ENCODE assay signal across 8 mouse cellular contexts in genomic region chr11:6390376-6391053, GRCm38 (mm10). TPM values are rescaled to one million over a fixed set of nuclear protein-coding genes. Genes with fewer than 3 reads are reported as not detected.
DNase-seq lines count a peak whose midpoint lies in the region; ATAC-seq lines count a peak whose summit lies in the region.

No protein-coding gene starts in this region.

- no peak for DNase-seq in kidney, postnatal 4 days
- DNase-seq in embryonic facial prominence, embryonic 10.5 days (ENCODE audit: low spot score) = no peak
- DNase-seq in MN1 (ENCODE audit: low spot score) = no peak
- DNase-seq in layer of hippocampus, adult 9-11 months = no peak
- no peak for DNase-seq in retina, postnatal 1 day

- H3K27me3 ChIP-seq in kidney, embryonic 15.5 days = no peaks in the 10 kb centered on the region
- H3K27me3 ChIP-seq in embryonic facial prominence, embryonic 10.5 days (replicated peaks; ENCODE audit: low read depth, poor library complexity, severe bottlenecking) = no peaks in the 10 kb centered on the region
- no peaks in the 10 kb centered on the region for H3K27me3 ChIP-seq in hindbrain, embryonic 15.5 days
- no peaks in the 10 kb centered on the region for H3K27me3 ChIP-seq in midbrain, embryonic 15.5 days (replicated peaks)

- H3K4me2 ChIP-seq in kidney, embryonic 15.5 days = peak overlapping the region; percentile 80
- H3K4me2 ChIP-seq in hindbrain, embryonic 15.5 days = peak overlapping the region; percentile 60
- H3K4me2 ChIP-seq in midbrain, embryonic 15.5 days = peak overlapping the region; percentile 57

- H3K9me3 ChIP-seq in kidney, embryonic 15.5 days (replicated peaks) = no peaks in the 10 kb centered on the region
- no peaks in the 10 kb centered on the region for H3K9me3 ChIP-seq in embryonic facial prominence, embryonic 10.5 days
- H3K9me3 ChIP-seq in hindbrain, embryonic 15.5 days = no peaks in the 10 kb centered on the region
- no peaks in the 10 kb centered on the region for H3K9me3 ChIP-seq in midbrain, embryonic 15.5 days

- peak overlapping the region; percentile 83 for H3K4me3 ChIP-seq in kidney, embryonic 15.5 days (replicated peaks)
- peak overlapping the region; percentile 92 for H3K4me3 ChIP-seq in embryonic facial prominence, embryonic 10.5 days
- peak overlapping the region; percentile 67 for H3K4me3 ChIP-seq in hindbrain, embryonic 15.5 days
- H3K4me3 ChIP-seq in midbrain, embryonic 15.5 days = peak overlapping the region; percentile 99

- H3K4me1 ChIP-seq in kidney, embryonic 15.5 days = peaks cover 25% of the 10 kb centered on the region
- H3K4me1 ChIP-seq in embryonic facial prominence, embryonic 10.5 days = peaks cover 28% of the 10 kb centered on the region
- peaks cover 34% of the 10 kb centered on the region for H3K4me1 ChIP-seq in hindbrain, embryonic 15.5 days (replicated peaks)
- peaks cover 33% of the 10 kb centered on the region for H3K4me1 ChIP-seq in midbrain, embryonic 15.5 days

- H3K27ac ChIP-seq in kidney, embryonic 15.5 days = no peak overlapping the region
- H3K27ac ChIP-seq in embryonic facial prominence, embryonic 10.5 days (replicated peaks) = no peak overlapping the region
- H3K27ac ChIP-seq in hindbrain, embryonic 15.5 days (replicated peaks) = no peak overlapping the region
- H3K27ac ChIP-seq in midbrain, embryonic 15.5 days = no peak overlapping the region

- H3K9ac ChIP-seq in kidney, embryonic 15.5 days = peak overlapping the region; percentile 76
- H3K9ac ChIP-seq in hindbrain, embryonic 15.5 days = peak overlapping the region; percentile 79
- peak overlapping the region; percentile 96 for H3K9ac ChIP-seq in midbrain, embryonic 15.5 days

- 79% methylated on average over 8 of the region's 8 CpGs for WGBS in kidney, embryonic 15.5 days
- WGBS in embryonic facial prominence, embryonic 10.5 days = 82% methylated on average over 8 of the region's 8 CpGs
- 83% methylated on average over 8 of the region's 8 CpGs for WGBS in hindbrain, embryonic 15.5 days
- WGBS in midbrain, embryonic 15.5 days = 80% methylated on average over 8 of the region's 8 CpGs

- ATAC-seq in kidney, embryonic 15.5 days (replicated peaks; ENCODE audit: low FRiP score) = no peak
- ATAC-seq in hindbrain, embryonic 15.5 days (ENCODE audit: low FRiP score, low read depth) = no peak
- no peak for ATAC-seq in midbrain, embryonic 15.5 days (replicated peaks)

- H3K36me3 ChIP-seq in kidney, embryonic 15.5 days = peaks cover 25% of the 10 kb centered on the region
- peaks cover 44% of the 10 kb centered on the region for H3K36me3 ChIP-seq in embryonic facial prominence, embryonic 10.5 days (replicated peaks)
- H3K36me3 ChIP-seq in hindbrain, embryonic 15.5 days = peaks cover 15% of the 10 kb centered on the region; the same call in 1 of the 2 replicates
- H3K36me3 ChIP-seq in midbrain, embryonic 15.5 days (replicated peaks) = peaks cover 7% of the 10 kb centered on the region; the same call in 1 of the 2 replicates

RNA-seq across cellular contexts. Expression of gene Zmiz2, which starts 1.6 kb away (rescaled TPM):
- polyA plus RNA-seq in kidney, embryonic 15.5 days (2015; fragmentation: Nextera tagmentation; extraction: Ambion mirVana) = 11.4 and 12.4 TPM in 2 replicates
- polyA plus RNA-seq in embryonic facial prominence, embryonic 10.5 days (2016; fragmentation: Nextera tagmentation; extraction: Ambion mirVana) = 13.1 and 13.6 TPM in 2 replicates
- polyA plus RNA-seq in hindbrain, embryonic 15.5 days (2015; fragmentation: Nextera tagmentation; extraction: Ambion mirVana) = 29.6 and 30.8 TPM in 2 replicates
- 39.0 and 41.0 TPM in 2 replicates for polyA plus RNA-seq in midbrain, embryonic 15.5 days (2015; fragmentation: Nextera tagmentation; extraction: Ambion mirVana)

RNA-seq across cellular contexts. Expression of gene Ppia, which starts 24.7 kb away (rescaled TPM):
- 5,533 and 6,211 TPM in 2 replicates for polyA plus RNA-seq in kidney, embryonic 15.5 days (2015; fragmentation: Nextera tagmentation; extraction: Ambion mirVana)
- 6,156 and 6,219 TPM in 2 replicates for polyA plus RNA-seq in embryonic facial prominence, embryonic 10.5 days (2016; fragmentation: Nextera tagmentation; extraction: Ambion mirVana)
- polyA plus RNA-seq in hindbrain, embryonic 15.5 days (2015; fragmentation: Nextera tagmentation; extraction: Ambion mirVana) = 4,085 and 4,343 TPM in 2 replicates
- polyA plus RNA-seq in midbrain, embryonic 15.5 days (2015; fragmentation: Nextera tagmentation; extraction: Ambion mirVana) = 3,416 and 3,418 TPM in 2 replicates

RNA-seq across cellular contexts. Expression of gene H2afv, which starts 53.7 kb away (rescaled TPM):
- 552 and 602 TPM in 2 replicates for polyA plus RNA-seq in kidney, embryonic 15.5 days (2015; fragmentation: Nextera tagmentation; extraction: Ambion mirVana)
- polyA plus RNA-seq in embryonic facial prominence, embryonic 10.5 days (2016; fragmentation: Nextera tagmentation; extraction: Ambion mirVana) = 746 and 786 TPM in 2 replicates
- polyA plus RNA-seq in hindbrain, embryonic 15.5 days (2015; fragmentation: Nextera tagmentation; extraction: Ambion mirVana) = 259 and 323 TPM in 2 replicates
- polyA plus RNA-seq in midbrain, embryonic 15.5 days (2015; fragmentation: Nextera tagmentation; extraction: Ambion mirVana) = 250 and 290 TPM in 2 replicates
